Mouse (Mus musculus) skeletal muscle tissue, adult 2 months (tissue): Measurements from ENCODE around the gene Cacng4.

Experiments
- DNase-seq: peaks from one replicate; pipeline ENCODE4 v3.0.0-alpha.2; 2012; ENCODE audit warnings: low read depth, low spot score

Cacng4 gene

DNA sequence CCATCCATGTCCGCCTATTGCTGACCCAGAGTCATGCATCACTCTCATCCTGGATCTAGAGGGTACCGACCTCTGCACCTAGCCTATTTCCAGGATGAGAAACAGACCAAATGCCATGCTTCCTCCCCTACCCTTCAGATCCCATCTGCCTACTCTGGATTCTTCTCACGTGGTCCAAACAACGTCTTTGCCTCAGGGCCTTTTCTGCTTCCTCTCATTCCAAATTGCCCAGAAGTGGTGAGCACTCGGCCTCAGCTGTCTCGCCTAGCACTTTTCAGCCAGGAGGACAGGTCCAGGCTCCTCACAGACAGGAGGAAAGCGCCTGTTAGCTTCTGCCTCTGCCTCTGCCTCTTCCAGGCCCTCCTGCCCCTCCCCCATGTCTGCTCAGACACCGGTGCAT is 21.0 kb downstream of the Cacng4 start:
- DNase-seq, result no peak

DNA sequence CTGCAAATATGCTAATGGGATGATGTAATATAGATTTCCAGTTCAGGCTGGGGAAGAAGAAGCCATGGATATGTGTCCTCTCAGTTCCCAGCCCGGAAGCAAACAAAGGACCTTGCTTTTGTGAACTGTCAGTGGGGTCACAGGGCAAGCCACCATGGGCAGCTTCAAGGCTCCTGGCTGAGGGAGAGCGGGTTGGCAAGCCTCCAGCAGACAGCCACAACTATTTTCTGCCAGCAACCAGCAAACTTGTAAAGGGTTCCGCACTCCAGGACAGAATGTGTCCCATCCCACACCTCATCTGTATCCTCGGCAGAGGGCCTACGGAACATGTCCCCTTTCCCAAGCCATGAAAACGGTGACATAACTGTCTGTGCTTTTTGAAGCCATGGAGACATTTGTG is 22.4 kb downstream of the Cacng4 start:
- no peak for DNase-seq

DNA sequence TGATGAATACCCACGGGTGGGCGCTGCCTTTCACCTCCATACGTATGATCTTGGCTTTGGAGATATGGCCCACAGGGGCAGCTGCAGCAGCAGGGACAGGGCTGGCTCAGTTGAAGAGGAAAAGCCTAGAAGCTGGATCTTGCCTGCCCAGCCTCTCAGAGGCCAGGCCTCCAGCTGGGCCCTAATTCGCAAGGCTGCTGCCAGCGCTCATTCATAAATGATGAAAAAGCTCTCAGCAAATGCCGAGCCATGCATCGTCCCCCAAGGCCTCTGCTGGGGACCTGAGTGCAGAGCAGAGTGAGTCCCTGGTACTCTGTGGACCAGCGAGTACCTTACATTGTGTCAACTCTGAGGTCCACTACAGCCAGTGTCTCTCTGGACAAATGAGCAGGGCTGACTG is 26.0 kb downstream of the Cacng4 start:
- DNase-seq, result no peak

DNA sequence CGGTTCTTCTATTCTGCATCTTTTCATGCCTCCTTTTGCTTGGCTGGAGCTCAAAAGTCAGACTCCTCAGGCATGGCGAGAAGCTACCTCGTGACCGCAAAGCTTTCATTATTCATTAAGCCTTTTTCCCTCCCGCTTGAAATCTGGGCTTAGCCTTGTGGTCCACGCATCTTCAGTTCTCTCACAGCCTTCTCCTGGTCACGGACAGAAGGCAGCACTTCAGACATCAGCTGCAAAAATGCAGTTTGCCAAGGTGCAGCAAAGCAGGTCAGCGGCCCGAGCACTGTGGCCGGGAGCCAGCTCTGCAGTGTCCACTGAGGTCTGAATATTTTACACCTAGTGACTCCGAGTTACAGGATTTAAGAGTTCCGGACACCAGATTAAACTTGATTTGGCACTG is 27.4 kb downstream of the Cacng4 start:
- no peak for DNase-seq

DNA sequence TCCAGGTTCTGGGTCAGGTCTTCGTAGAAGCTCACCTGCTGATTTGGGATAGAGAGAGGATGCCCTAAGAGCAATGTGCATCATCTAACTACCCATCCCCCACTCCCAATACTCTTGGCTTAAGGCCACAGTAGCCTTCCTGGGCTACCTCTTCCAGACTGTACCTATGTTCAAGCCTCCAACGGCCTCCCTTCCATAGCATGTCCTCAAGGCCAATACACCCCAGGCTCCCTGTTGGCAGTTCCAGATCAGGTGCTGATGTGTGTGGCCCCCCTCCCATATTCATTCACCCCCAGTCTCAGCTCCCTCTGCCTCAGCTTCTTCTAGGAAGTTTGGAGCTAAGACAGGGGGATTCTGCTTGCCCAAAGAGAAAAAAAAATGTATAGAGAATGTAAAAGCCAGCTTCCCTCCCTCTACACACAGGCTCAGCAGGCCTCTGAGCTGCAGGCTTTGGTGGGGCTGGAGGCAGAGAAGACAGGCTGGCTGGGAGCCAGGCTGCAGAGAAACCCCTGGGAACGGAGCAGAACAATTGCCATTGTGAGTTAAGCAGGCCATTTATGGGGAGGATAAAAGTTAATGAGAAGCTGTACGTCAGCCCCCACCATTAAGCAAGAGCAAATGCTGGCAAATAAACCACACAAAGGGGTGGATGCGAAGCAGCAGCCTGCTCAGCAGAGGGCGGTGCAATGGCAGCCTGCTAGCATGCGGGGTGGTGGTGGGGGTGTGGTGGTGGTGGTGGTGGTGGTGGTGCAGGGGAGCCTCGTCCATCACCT is 31.5 kb downstream of the Cacng4 start:
- DNase-seq, result no peak

DNA sequence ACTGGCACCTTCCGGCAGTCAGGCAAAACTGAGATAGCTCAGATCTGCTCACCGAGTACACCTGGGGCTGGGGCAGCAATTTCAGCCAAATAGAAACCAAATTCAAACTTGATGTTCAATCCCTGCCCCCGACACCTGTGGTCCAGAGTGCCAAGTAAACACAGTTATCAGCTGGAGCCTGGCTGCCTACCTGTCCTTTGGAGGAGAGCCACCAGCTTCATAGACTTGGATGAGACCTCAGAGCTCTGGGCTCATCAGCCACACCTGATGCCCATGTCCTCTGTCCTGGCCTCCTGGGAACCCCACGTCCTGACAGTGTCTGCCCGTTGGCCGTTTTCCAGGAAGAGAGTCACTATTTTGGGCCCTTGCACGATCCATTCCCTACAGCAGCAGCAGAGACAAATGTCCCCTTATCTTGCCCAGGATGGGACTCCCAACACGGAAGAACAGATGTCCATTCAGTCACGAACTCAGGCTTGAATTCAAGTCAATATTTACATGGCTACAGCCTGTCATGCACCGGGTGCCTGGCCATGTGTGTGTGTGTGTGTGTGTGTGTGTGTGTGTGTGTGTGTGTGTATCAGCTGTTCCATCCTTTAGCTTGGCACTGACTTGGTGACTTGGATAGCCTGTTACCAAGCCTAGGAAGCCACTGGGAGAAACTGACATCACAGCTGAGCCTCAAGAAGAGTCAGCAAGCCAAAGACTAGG is 32.4 kb downstream of the Cacng4 start:
- peak; percentile 32 for DNase-seq

DNA sequence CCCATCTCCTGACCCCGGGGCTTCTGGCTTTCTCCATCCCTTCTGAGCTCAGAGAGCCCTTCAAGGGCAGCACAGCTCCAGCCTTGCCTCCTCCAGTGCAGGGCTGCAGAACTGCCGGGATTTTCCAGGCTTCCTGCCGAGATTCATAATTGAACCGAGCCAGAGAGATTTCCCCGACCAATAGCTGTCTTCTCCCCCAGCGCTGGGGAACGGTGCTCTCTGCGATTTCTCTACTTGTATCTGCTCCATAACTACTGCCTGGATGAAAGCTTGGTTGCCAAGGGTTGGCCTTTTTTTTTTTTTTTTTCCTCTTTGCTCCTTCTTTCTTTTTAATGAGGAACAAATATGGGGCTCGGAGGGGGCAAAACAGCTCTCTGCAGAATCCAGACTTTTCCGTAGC is 34.4 kb downstream of the Cacng4 start:
- DNase-seq, result no peak

DNA sequence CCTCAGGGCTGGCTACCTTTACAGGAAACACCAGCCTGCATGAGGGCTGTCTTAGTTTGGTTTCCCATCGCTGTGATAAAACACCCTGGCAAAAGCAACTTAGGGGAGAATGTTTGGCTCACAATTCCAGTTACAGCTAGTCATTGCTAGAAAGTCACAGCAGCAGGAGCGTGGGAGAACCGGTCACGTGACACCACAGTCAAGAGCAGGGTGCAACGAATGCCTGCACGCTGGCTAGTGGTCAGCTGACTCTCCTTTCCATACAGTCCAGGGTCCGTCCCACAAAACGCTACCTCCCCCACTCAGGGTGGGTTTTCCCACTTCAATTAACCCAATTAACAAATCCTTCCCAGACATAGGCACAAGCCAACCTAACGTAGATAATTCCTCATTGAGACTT is 34.8 kb downstream of the Cacng4 start:
- DNase-seq, result no peak

DNA sequence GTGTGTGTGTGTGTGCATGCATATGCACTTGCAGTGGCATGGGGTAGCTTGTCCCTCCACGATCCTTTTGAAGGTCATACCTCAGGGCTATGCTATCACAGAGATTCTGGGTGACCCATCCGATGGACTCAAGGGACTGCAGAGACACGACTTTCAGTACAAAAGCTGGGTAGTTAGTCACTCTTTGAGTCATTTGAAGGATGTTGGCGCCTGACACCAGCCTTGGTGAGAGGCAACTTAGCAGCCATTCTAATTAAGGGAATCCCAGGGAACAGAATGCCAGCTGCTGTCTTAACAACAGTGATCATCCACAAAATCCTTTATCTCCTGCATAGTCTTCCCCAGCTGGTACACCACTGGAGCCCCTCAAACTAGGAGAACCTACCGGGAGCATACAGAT is 45.2 kb downstream of the Cacng4 start:
- no peak for DNase-seq

DNA sequence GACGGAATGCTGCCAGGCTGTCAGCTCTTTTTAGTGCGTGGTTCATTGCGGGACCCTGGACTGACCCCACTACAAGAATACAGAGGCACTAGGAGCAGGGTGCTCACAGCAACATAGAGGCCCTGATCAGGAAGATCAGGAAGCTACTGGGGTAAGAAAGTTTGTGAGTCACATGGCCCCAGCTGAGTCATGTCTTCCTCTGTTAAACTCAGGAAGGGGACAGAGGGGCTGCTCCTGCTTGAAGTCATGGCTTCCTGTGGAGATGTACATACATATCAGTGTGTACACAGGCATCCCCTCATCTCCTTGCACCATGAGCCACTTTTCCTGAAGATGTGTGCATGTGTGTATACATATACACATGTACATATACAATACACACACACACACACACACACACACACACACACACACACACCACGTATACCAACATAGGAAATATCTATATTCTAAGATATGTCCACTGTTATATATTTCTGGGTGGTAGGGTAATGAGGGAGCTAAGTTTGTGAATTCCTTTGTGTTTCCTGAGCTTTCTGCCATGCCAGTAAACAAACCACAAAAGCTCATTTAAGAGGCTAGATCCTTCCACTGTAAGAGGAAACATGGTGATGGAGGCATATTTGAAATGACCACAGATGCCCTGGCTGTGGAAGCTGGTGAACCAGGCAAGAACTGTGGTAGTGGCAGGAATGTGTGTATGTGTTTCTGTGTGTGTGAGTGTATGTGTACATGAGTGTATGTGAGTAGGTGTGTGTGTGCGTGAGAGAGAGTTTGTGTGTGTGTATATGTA is 45.9 kb downstream of the Cacng4 start:
- no peak for DNase-seq

DNA sequence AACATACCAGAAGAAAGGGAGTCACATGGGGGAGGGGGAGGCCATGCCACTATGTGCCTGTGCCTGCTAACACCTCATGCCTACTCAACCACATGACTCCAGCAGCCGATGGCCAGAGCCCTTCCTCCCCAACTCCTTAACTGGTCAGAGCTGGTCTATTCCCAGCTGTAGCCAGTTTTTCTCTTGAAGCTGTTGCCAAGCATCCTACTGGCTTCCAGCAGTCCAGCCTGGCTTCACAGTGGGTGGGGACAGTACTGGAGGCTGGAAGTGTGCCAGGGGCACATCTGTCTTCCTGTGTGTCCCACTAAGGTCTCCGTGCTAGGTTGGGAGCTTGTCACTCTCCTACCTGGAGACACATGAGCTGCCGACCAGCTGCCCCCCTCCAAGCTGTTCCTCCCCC is 51.3 kb downstream of the Cacng4 start:
- no peak for DNase-seq

DNA sequence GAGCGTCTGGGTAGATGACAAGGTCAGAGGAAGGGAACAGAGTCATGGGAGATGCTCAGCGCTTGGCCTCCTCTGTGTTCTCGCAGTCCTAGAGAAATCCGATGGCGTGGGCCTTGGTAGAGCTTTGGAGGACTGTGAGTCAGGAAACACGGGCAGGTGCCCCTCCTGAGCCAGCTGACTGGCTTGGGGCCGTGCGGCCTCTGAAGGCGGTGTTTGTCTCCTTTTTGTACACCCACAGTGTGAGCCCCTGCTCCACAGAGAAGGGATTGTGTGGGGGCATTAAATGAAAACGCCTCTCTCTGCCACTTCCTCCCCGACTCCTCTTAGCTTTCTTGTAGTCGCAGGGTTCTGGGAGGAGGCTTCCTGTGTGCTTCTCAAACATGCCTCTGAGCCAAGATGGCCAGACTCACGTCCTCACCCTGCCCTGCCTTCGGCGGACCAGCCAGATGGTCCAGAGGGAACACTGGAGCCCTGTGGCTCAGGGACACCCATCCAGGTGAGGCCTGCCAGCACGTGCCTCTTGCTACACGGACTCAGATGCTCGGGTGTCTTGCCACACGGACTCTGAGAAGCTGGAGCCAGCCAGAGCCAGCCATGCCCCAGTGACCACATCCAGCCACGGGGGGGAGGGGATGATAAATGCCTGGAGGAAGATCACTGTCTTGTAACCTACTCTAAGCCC is 55.8 kb downstream of the Cacng4 start:
- DNase-seq, result no peak

DNA sequence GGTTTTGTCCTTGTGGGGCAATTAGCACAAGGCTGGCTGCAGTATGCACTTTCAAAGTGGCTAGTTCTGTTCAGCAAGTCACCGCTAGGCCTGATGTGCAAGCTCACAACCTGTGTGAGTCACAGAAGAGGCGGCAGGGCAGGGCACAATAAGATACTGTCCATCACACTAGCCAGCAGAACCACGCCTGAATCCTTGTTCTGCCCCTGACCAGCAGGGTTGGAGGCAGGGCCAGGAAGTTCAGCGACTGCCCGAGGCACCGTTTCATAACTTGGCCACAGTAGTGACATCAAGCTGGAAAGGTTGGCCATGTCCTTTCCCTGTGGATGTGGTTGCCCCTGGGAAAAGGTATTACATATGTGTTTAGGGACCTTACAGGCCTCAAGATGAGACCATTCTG is 56.5 kb downstream of the Cacng4 start:
- no peak for DNase-seq

DNA sequence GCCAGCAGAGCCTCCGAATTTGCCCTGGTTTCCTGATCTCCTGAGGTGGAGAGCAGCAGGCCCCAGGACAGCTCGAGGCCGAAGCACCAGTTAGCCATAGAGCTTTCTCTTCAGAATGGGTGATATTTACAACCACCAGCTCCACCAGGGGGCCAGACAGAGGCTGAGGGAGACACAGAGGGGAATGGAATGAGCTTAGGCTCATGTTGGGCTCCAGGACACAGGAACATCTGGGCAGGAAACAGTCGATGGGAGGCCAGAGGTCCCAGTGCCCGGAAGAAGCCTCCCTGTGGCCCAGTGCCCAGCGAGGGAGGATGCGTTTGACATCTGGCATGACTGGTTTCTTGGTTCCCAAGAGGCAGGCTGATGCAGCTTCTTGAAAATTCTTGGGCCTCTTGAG is 60.2 kb downstream of the Cacng4 start:
- no peak for DNase-seq

DNA sequence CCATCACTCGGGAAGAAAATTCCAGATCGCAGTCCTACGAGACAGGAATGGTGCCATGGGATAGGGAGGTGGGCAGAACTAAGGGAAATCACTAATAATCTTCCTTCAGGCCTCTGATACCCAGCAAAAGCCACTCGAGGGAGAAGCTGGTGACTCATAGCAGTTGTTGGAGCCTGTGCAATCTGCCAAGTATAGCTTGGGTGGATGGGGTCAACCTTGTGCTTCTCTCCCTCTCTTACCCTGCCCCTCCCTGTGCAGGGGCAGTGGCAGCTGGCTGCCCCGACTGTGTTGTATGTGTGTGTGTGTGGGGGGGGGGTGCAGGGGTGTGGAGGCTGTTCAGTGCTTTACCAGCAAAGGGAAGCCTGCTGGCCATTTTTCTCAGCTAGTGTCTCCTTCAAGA is 62.9 kb downstream of the Cacng4 start:
- DNase-seq, result peak; percentile 22

DNA sequence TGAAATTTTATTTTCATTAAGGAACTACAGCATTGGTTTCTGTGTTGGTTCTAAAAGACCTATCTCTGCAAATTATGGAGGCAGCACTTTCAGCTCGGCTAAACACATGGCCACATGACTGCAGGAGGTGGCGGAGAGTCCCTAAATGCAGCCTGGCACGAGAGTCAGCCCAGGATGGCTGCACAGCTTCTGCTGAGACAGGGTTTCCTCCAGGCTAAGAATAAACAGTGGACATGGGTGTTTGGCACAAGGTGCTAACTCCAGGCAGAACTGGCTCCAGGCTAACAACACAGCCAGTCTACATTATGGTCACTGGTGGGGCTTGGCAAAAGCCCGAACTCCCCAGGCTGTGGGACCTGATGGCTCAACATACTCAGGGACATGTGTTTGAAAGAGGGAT is 63.4 kb downstream of the Cacng4 start:
- DNase-seq, result peak; percentile 83

DNA sequence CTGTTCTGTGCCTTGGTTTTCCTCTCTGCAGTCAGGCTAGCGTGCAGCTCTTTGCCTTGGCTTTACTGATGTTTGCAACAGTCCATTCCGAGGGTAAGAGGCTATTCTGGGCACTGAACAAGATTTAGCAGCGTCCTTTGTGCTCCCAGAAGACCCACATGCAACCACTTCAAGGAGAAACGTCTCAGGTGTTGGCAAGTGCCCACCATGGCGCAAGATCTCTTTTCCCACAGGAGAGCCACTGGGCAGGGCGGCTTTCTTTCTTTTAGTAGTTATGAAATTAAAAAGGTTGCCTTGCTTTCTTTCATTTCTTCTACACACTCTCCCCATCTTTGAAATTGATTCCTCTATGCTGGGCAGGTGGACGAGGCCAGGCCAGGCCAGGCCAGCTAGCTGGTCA is 65.2 kb downstream of the Cacng4 start:
- DNase-seq, result no peak

DNA sequence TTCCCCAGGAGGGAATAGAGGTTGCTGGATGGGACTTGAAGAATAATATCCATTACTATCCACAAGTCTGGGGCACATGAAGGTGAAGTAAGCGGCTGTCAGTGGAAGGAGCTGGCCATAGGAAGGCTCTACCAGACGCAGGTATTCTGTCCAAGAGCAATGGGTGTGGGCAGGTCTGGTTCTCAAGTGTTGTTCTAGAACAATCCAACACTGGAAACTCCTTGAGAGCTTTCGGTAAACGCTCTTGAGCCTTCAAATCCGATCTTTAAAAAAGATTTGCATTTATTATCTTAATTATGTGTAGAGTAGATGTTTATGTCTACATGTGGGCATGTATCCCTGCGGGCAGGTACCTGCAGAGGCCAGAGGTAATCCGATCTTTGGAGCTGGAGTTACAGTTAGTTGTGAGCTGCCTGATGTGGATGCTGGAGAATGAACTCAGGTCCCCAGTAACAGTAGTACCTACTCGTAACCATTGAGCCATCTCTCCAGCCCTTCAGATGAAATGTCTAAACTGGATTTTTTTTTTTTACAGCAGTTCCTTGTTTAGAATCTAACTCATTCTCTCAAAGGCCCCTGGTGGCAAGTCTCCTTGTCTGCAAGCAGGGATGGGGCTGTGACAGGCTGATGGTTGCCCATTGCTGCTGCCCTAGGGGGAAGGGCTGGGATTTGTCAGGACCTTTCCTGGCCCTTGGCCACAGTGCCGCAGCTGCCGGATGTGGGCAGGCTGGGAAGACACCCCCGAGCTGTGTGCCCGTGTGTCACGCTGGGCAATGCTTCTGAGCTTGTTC is 66.1 kb downstream of the Cacng4 start:
- no peak for DNase-seq

DNA sequence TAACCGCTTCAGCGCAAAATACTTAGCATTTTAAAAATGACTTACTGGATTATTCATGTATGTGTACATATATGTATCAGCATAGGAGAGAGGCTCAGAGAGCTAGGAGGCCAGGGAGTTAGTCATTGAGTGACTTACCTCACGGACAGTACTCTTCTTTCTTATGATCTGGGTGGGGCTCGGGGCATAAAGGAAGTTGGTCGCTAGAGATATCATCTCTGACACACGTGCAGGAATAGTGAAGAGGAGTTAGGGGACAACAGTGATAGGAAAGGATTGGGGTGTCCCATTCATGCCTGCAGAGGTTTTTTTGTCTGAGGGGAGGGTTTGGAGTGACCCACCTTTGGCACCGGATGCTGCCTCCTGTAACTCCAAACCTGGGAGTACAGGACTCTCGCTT is 69.8 kb downstream of the Cacng4 start:
- DNase-seq, result no peak

DNA sequence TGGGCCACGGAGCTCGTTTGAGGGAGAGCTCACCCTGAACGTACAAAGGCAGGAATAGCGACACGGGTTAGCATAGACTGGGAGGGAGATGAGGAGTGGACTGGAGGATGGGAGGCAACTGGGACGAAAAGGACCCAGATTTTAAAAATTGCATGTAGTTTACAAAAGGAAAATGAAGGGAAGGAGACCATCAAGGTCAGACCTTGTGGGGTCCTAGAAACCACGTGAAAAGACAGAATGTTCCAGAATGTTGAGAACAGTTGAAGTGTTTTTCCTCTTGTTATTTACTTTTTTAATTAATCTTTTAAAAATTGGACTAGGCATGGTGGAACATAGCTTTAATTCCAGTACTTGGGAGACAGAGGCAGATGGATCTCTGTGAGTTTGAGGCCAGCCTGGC is 73.3 kb downstream of the Cacng4 start:
- DNase-seq, result no peak
